Mouse (Mus musculus) ES-Bruce4 (cell line): ENCODE data around the gene Ccl2.

ENCODE experiments used
- CTCF ChIP-seq: IDR thresholded peaks from one replicate; pipeline ENCODE4 v1.8.1; 2011; ENCODE audit warnings: low read depth, low read length
- EP300 ChIP-seq: IDR thresholded peaks from 2 replicates; pipeline ENCODE4 v1.6.1; 2011; ENCODE audit warnings: low read depth, low read length; ENCODE audit not compliant: insufficient read depth
- POLR2A ChIP-seq: IDR thresholded peaks from one replicate; pipeline ENCODE4 v1.8.1; 2011; ENCODE audit warnings: low read length; ENCODE audit not compliant: insufficient read depth

DNA sequence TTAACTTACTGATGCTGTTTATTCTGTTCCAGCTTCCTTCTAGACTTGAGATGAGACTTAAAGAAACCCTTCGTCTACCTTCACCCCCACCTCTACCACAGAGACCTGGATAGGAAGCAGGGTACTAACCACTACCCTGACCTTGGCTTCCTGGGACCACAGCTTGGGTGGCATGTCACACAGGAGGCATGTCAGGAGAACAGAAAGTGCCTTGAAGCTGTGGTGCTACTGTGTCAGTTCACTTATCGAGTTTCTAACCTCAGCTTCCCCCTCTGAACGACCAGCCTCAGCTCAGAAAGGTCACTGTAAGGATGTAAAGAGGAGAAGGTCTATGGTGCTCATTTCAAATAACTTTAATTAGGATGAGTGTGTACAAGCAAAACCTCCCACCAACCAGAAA lies 14.0 kb upstream of the Ccl2 start:
- TF ChIP-seq CTCF, result no peak
- no peak for TF ChIP-seq EP300
- no peak for TF ChIP-seq POLR2A
